Mouse (Mus musculus) CH12.LX (cell line): ENCODE measurements around the gene Tmod3. TPM values are rescaled to one million over a fixed set of nuclear protein-coding genes. Genes with fewer than 3 reads are reported as not detected.

Experiments used
- DNase-seq: peaks from one replicate; pipeline ENCODE4 v3.0.0-alpha.2; 2013; ENCODE audit errors: extremely low read depth
- H3K27ac ChIP-seq: 2 replicates; pipeline ENCODE4 v1.5.1; 2012; ENCODE audit warnings: low read depth, mild to moderate bottlenecking, control low read depth, moderate library complexity; ENCODE audit not compliant: insufficient read depth
- H3K27me3 ChIP-seq: replicated peaks from 2 replicates; pipeline ENCODE3; 2012; ENCODE audit warnings: inconsistent platforms
- H3K36me3 ChIP-seq, 2 experiments: replicated peaks in 1 of 2; 2 replicates each; pipeline versions ENCODE3 to v1.6.1; 2012; ENCODE audit warnings: inconsistent platforms in 1 of 2, low read length in 1 of 2, mild to moderate bottlenecking in 1 of 2, mixed read lengths in 1 of 2, moderate library complexity in 1 of 2; ENCODE audit not compliant: control insufficient read depth in 1 of 2, insufficient read depth in 1 of 2
- H3K4me1 ChIP-seq, 2 experiments: 2 replicates each; pipeline ENCODE4 v1.6.1; 2012; ENCODE audit warnings: inconsistent platforms in 1 of 2, moderate library complexity in 1 of 2; ENCODE audit not compliant: insufficient read depth in 2 of 2, control insufficient read depth in 1 of 2
- H3K4me2 ChIP-seq: 2 replicates; pipeline ENCODE4 v1.6.1; 2012; ENCODE audit warnings: low read depth, mild to moderate bottlenecking, control low read depth; ENCODE audit not compliant: poor library complexity, insufficient read depth, severe bottlenecking
- H3K4me3 ChIP-seq, 3 experiments: fragments of 150-350 bp in 1 of 3; sonication (generic) in 1 of 3; replicated peaks in 1 of 3; 2 replicates each; pipeline versions ENCODE3 to v1.5.1; 2011 to 2012; ENCODE audit warnings: low read depth in 2 of 3, low read length in 2 of 3, mild to moderate bottlenecking in 2 of 3, moderate library complexity in 2 of 3, control low read depth in 1 of 3, improper control_type of control experiment in 1 of 3, inconsistent platforms in 1 of 3, mixed read lengths in 1 of 3; ENCODE audit not compliant: poor library complexity in 1 of 3
- H3K79me2 ChIP-seq: replicated peaks from 2 replicates; pipeline ENCODE4 v1.6.1; 2012; ENCODE audit warnings: mild to moderate bottlenecking, moderate library complexity; ENCODE audit not compliant: control insufficient read depth, poor library complexity, insufficient read depth, severe bottlenecking; ENCODE audit errors: extremely low read depth
- H3K9ac ChIP-seq: 2 replicates; pipeline ENCODE4 v1.6.1; 2012; ENCODE audit warnings: low read depth, mild to moderate bottlenecking, control low read depth, moderate library complexity; ENCODE audit not compliant: insufficient read depth
- H3K9me3 ChIP-seq: replicated peaks from 2 replicates; pipeline ENCODE3; 2012; ENCODE audit warnings: low read length, inconsistent platforms, mixed read lengths
- CHD1 ChIP-seq: IDR thresholded peaks from 2 replicates; pipeline ENCODE4 v1.6.1; 2012; ENCODE audit warnings: low read depth, low read length, improper control_type of control experiment, inconsistent platforms
- CHD2 ChIP-seq: IDR thresholded peaks from 2 replicates; pipeline ENCODE4 v1.6.1; 2011; ENCODE audit warnings: low read length, improper control_type of control experiment
- E2F4 ChIP-seq: IDR thresholded peaks from 2 replicates; pipeline ENCODE4 v1.6.1; 2011; ENCODE audit warnings: low read depth, low read length, improper control_type of control experiment; ENCODE audit not compliant: insufficient replicate concordance
- ELF1 ChIP-seq: IDR thresholded peaks from 2 replicates; pipeline ENCODE4 v1.6.1; 2014; ENCODE audit warnings: low read depth, mild to moderate bottlenecking, inconsistent platforms, low read length, improper control_type of control experiment
- EP300 ChIP-seq: IDR thresholded peaks from 2 replicates; pipeline ENCODE4 v1.6.1; 2011; ENCODE audit warnings: low read length, improper control_type of control experiment
- ETS1 ChIP-seq: conservative IDR thresholded peaks from 2 replicates; pipeline ENCODE4 v1.6.1; 2012; ENCODE audit warnings: low read depth, mild to moderate bottlenecking, inconsistent platforms, low read length, improper control_type of control experiment, moderate library complexity
- HCFC1 ChIP-seq: IDR thresholded peaks from 2 replicates; pipeline ENCODE4 v1.6.1; 2012; ENCODE audit warnings: low read depth, mild to moderate bottlenecking, inconsistent platforms, low read length, improper control_type of control experiment
- IRF4 ChIP-seq: IDR thresholded peaks from 2 replicates; pipeline ENCODE4 v1.6.1; 2014; ENCODE audit warnings: low read depth, mild to moderate bottlenecking, inconsistent platforms, low read length, improper control_type of control experiment
- MAFK ChIP-seq: IDR thresholded peaks from 2 replicates; pipeline ENCODE4 v1.6.1; 2011; ENCODE audit warnings: low read length, improper control_type of control experiment; ENCODE audit not compliant: insufficient replicate concordance
- MAX ChIP-seq: IDR thresholded peaks from 2 replicates; pipeline ENCODE4 v1.6.1; 2011; ENCODE audit warnings: low read length, improper control_type of control experiment
- MAZ ChIP-seq: IDR thresholded peaks from 2 replicates; pipeline ENCODE4 v1.6.1; 2012; ENCODE audit warnings: low read depth, mild to moderate bottlenecking, inconsistent platforms, low read length, improper control_type of control experiment, moderate library complexity
- MEF2A ChIP-seq: IDR thresholded peaks from 2 replicates; pipeline ENCODE4 v1.6.1; 2014; ENCODE audit warnings: low read depth, mild to moderate bottlenecking, inconsistent platforms, low read length, improper control_type of control experiment, borderline replicate concordance
- MXI1 ChIP-seq: IDR thresholded peaks from 2 replicates; pipeline ENCODE4 v1.6.1; 2011; ENCODE audit warnings: mild to moderate bottlenecking, low read depth, low read length, improper control_type of control experiment
- MYC ChIP-seq: IDR thresholded peaks from 2 replicates; pipeline ENCODE4 v1.6.1; 2011; ENCODE audit warnings: low read depth, mild to moderate bottlenecking, improper control_type of control experiment, low read length
- NELFE ChIP-seq: IDR thresholded peaks from 2 replicates; pipeline ENCODE4 v1.6.1; 2011; ENCODE audit warnings: low read depth, low read length, improper control_type of control experiment
- POLR2A ChIP-seq: IDR thresholded peaks from 2 replicates; pipeline ENCODE4 v1.6.1; 2011; ENCODE audit warnings: low read depth, mild to moderate bottlenecking, improper control_type of control experiment, low read length
- POLR2AphosphoS2 ChIP-seq: IDR thresholded peaks from 2 replicates; pipeline ENCODE4 v1.6.1; 2011; ENCODE audit warnings: low read depth, low read length, improper control_type of control experiment
- RAD21 ChIP-seq: IDR thresholded peaks from 2 replicates; pipeline ENCODE4 v1.6.1; 2011; ENCODE audit warnings: low read depth, mild to moderate bottlenecking, low read length, improper control_type of control experiment, moderate library complexity
- RCOR1 ChIP-seq: conservative IDR thresholded peaks from 2 replicates; pipeline ENCODE4 v1.6.1; 2012; ENCODE audit warnings: low read depth, mild to moderate bottlenecking, inconsistent platforms, low read length, improper control_type of control experiment
- SIN3A ChIP-seq: IDR thresholded peaks from 2 replicates; pipeline ENCODE4 v1.6.1; 2012; ENCODE audit warnings: low read length, improper control_type of control experiment, inconsistent platforms
- SMC3 ChIP-seq: IDR thresholded peaks from 2 replicates; pipeline ENCODE4 v1.6.1; 2011; ENCODE audit warnings: low read depth, low read length, improper control_type of control experiment
- TBP ChIP-seq: conservative IDR thresholded peaks from 2 replicates; pipeline ENCODE4 v1.6.1; 2011; ENCODE audit warnings: low read depth, low read length, improper control_type of control experiment
- TCF12 ChIP-seq: IDR thresholded peaks from 2 replicates; pipeline ENCODE4 v1.6.1; 2014; ENCODE audit warnings: low read depth, mild to moderate bottlenecking, inconsistent platforms, low read length, improper control_type of control experiment
- UBTF ChIP-seq: IDR thresholded peaks from 2 replicates; pipeline ENCODE4 v1.6.1; 2012; ENCODE audit warnings: low read depth, mild to moderate bottlenecking, inconsistent platforms, low read length, improper control_type of control experiment, moderate library complexity
- USF1 ChIP-seq: IDR thresholded peaks from 2 replicates; pipeline ENCODE4 v1.6.1; 2014; ENCODE audit warnings: low read depth, mild to moderate bottlenecking, inconsistent platforms, low read length, improper control_type of control experiment
- USF2 ChIP-seq: conservative IDR thresholded peaks from 2 replicates; pipeline ENCODE4 v1.6.1; 2011; ENCODE audit warnings: low read depth, low read length, improper control_type of control experiment
- ZC3H11A ChIP-seq: IDR thresholded peaks from 2 replicates; pipeline ENCODE4 v1.6.1; 2012; ENCODE audit warnings: low read depth, mild to moderate bottlenecking, inconsistent platforms, low read length, improper control_type of control experiment
- ZKSCAN1 ChIP-seq: IDR thresholded peaks from 2 replicates; pipeline ENCODE4 v1.6.1; 2012; ENCODE audit warnings: low read depth, inconsistent platforms, low read length, improper control_type of control experiment, borderline replicate concordance
- ZMIZ1 ChIP-seq: IDR thresholded peaks from 2 replicates; pipeline ENCODE4 v1.6.1; 2012; ENCODE audit warnings: low read depth, mild to moderate bottlenecking, inconsistent platforms, low read length, improper control_type of control experiment
- ZNF384 ChIP-seq: IDR thresholded peaks from 2 replicates; pipeline ENCODE4 v1.6.1; 2012; ENCODE audit warnings: low read depth, low read length, improper control_type of control experiment, inconsistent platforms
- dilution Hi-C: fragments of 300-500 bp; cut with MboI; formaldehyde crosslinking; loops from 2 replicates; pipeline ENCODE4 v1.14.3; 2020; ENCODE audit warnings: low sequenced_read_pairs; ENCODE audit not compliant: extremely low pct_unique_long_range_greater_than_20kb, extremely low pct_ligation_motif_present
- in situ Hi-C: fragments of 300-500 bp; cut with MboI; formaldehyde crosslinking; loops from 3 replicates; pipeline ENCODE4 v1.14.3; 2019; ENCODE audit warnings: low sequenced_read_pairs, low pct_ligation_motif_present, low pct_unique_long_range_greater_than_20kb, mixed read lengths
- polyA plus RNA-seq: library from polyadenylated mRNA; unstranded; fragments of >175 nt; gene quantifications from 2 replicates; pipeline ENCODE4 v1.2.1, GENCODE M21; 2012; ENCODE audit warnings: low read depth; ENCODE audit not compliant: insufficient read length
- total RNA-seq, 2 experiments: library from RNA; depleted of rRNA; stranded (reverse); fragments of 300-350 nt in 1 of 2; fragments of >200 nt in 1 of 2; gene quantifications; 2 replicates each; pipeline ENCODE4 v1.2.3; 2012 to 2014

Tmod3 gene
- total and polyA plus RNA-seq, 3 experiments: 40.5 to 71.0 (median 52.0) TPM

DNA sequence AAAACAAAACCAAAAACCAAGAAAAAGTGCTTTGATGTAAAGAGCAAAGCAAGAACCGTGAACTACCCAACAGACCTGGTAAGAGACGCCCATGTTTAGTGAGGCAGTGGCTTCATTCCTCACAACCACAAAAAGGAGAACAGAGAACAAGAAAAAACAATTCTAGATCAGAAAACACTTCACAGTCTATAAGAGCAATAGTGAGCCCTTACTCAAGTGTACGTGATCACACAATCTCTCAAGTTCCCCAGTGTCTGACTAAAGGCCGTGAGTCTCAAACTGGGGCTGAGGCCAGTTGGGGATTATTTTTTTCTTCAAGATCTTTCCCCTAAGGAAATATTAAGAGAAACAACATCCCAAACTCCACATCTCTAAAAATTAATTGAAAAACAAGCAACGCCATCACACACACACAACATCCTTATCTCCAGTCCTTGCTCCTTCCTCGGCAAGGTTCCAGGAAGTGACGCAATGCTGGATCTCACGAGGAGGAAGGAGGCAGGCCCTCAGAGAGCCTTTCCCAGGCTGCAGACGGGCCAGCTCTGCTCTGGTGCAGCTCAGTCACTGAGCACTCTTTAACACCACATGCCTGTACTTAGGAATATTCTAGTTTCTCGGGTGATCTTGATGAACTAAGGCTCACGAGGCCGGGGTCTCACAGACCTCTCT is 12.4 kb downstream of the Tmod3 start:
- TF ChIP-seq NELFE (no peak; the same call in none of the 2 replicates), SIN3A (peak; percentile 62; the same call in 1 of the 2 replicates), HCFC1 (peak; percentile 63), MEF2A (peak; percentile 9; the same call in 1 of the 2 replicates), CHD1 (0 out of 2 replicates have a peak, but pooled peaks have one; percentile 60), MXI1 (no peak), USF1 (no peak), ZMIZ1 (peak; percentile 42; the same call in 1 of the 2 replicates), MAX (peak; percentile 63; the same call in 1 of the 2 replicates), ZNF384 (peak; percentile 57; the same call in 1 of the 2 replicates), MAZ (no peak), ZC3H11A (no peak), SMC3 (no peak), E2F4 (no peak), POLR2A (peak; percentile 81), EP300 (0 out of 2 replicates have a peak, but pooled peaks have one; percentile 45), RCOR1 (no peak), IRF4 (0 out of 2 replicates have a peak, but pooled peaks have one; percentile 38), UBTF (no peak), ELF1 (peak; percentile 84), TCF12 (peak; percentile 67; the same call in 1 of the 2 replicates), MAFK (no peak), ETS1 (0 out of 2 replicates have a peak, but pooled peaks have one; percentile 7), USF2 (no peak), POLR2AphosphoS2 (peak; percentile 32; the same call in 1 of the 2 replicates), RAD21 (no peak), ZKSCAN1 (no peak), TBP (peak; percentile 71), MYC (peak; percentile 53; the same call in 1 of the 2 replicates), CHD2 (no peak)
- H3K4me3 ChIP-seq: peak overlapping the region; percentile 29 to 58 (median 51)

More for the DNA sequence above, 12.4 kb downstream of the Tmod3 start:
- Histone ChIP-seq H3K9ac (peak overlapping the region; percentile 64), H3K4me2 (peak overlapping the region; percentile 84), H3K4me1 (peaks cover 3 to 63% of the 10 kb centered on the region in 2 experiments; a peak in 3 of 4 replicates), H3K27me3 (no peaks in the 10 kb centered on the region), H3K27ac (peak overlapping the region; percentile 1; the same call in 1 of the 2 replicates), H3K79me2 (peaks cover 36% of the 10 kb centered on the region), H3K36me3 (peaks cover 0 to 17% of the 10 kb centered on the region in 2 experiments), H3K9me3 (peaks cover 4% of the 10 kb centered on the region)
- dilution Hi-C loops: no loop called here
- peak; percentile 75 for DNase-seq
- in situ Hi-C loops: no loop called here
